Mouse (Mus musculus) ES-E14 (cell line): Measurements from ENCODE around the gene Slc29a4.

ENCODE experiments used
- MAFK ChIP-seq: IDR thresholded peaks from 2 replicates; pipeline ENCODE4 v1.6.1; 2014; ENCODE audit warnings: mild to moderate bottlenecking, low read depth, low read length, inconsistent platforms; ENCODE audit not compliant: insufficient read depth
- ZC3H11A ChIP-seq: IDR thresholded peaks from 2 replicates; pipeline ENCODE4 v1.6.1; 2012; ENCODE audit warnings: low read depth, mild to moderate bottlenecking, inconsistent platforms, low read length, borderline replicate concordance
- ZNF384 ChIP-seq: IDR thresholded peaks from 2 replicates; pipeline ENCODE4 v1.6.1; 2012; ENCODE audit warnings: low read depth, low read length, inconsistent platforms

DNA sequence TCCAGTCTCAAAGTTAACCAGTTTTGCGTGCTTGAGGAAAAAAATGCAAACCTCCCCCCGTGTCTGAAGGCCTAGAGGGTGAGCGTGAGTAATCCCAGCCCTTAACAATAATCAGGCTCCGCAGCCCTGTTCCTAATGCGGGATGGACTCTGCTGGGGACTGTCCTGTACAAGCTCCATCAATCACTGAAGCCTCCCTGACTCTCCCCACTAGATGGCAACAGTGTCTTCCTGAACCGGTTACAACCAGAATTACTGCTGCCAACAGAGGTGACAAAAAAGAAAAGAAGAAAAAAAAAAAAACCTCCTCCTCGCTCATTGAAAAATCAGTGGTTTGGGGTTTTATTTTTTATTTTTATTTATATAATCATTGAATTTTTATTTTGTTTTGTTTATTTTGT, 75.6 kb downstream of the Slc29a4 start:
- peak; percentile 50 for TF ChIP-seq ZC3H11A
- no peak for TF ChIP-seq MAFK
- TF ChIP-seq ZNF384 = peak; percentile 86
